15 mouse cellular contexts compared by ENCODE assay signal in genomic region chr5:137649251-137649650, GRCm38 (mm10). TPM values are rescaled to one million over a fixed set of nuclear protein-coding genes. Genes with fewer than 3 reads are reported as not detected.
DNase-seq lines count a peak whose midpoint lies in the region; ATAC-seq and TF ChIP-seq lines count a peak whose summit lies in the region.
"Had no signal": no experiment of that assay in that cellular context is flagged by ENCODE, and none has a peak within 500 bp of the region (broad histone marks: within the 10 kb centered on the region; RNA-seq: fewer than 3 reads in every experiment).

No protein-coding gene starts in this region.

- in situ Hi-C loops in Patski (cut with MboI; ENCODE audit: low pct_unique_long_range_greater_than_20kb) = no loop called here

- peaks cover 22% of the 10 kb centered on the region for H3K27me3 ChIP-seq in heart, embryonic 11.5 days (ENCODE audit: control insufficient read depth, insufficient read depth, low read length)
- H3K27me3 ChIP-seq in liver, embryonic 13.5 days = peaks cover 26% of the 10 kb centered on the region
- no peaks in the 10 kb centered on the region for H3K27me3 ChIP-seq in Patski
- peaks cover 22% of the 10 kb centered on the region for H3K27me3 ChIP-seq in limb, embryonic 15.5 days

- no peaks in the 10 kb centered on the region for H3K9me3 ChIP-seq in heart, embryonic 11.5 days (replicated peaks; ENCODE audit: control insufficient read depth, low read length)
- no peaks in the 10 kb centered on the region for H3K9me3 ChIP-seq in liver, embryonic 13.5 days (replicated peaks)
- H3K9me3 ChIP-seq in limb, embryonic 15.5 days = no peaks in the 10 kb centered on the region

- peaks cover 4% of the 10 kb centered on the region; the same call in 1 of the 2 replicates for H3K36me3 ChIP-seq in heart, embryonic 11.5 days (ENCODE audit: control insufficient read depth, insufficient read depth, low read length)
- H3K36me3 ChIP-seq in liver, embryonic 13.5 days = peaks cover 39% of the 10 kb centered on the region
- H3K36me3 ChIP-seq in limb, embryonic 15.5 days = peaks cover 7% of the 10 kb centered on the region; the same call in 1 of the 2 replicates

- POLR2A ChIA-PET in Patski (lab: Charles Lee) = interaction anchor here (0.6 to 1.8 kb wide), 3 partner anchors 13 to 40 kb away, joined by 3 to 8 read pairs (median 3); no protein-coding TSS in a partner anchor

- no peak overlapping the region for H3K9ac ChIP-seq in heart, embryonic 11.5 days (ENCODE audit: low read depth, low read length)
- H3K9ac ChIP-seq in liver, embryonic 13.5 days = no peak overlapping the region
- no peak overlapping the region for H3K9ac ChIP-seq in limb, embryonic 15.5 days
- H3K9ac ChIP-seq: liver, embryonic 14.5 days had no signal

- TF ChIP-seq CTCF in Patski (IDR thresholded peaks at IDR 0.05) = no peak

- H3K4me1 ChIP-seq in heart, embryonic 11.5 days (ENCODE audit: control insufficient read depth, insufficient read depth, low read length) = peaks cover 31% of the 10 kb centered on the region
- H3K4me1 ChIP-seq in liver, embryonic 13.5 days (replicated peaks) = peaks cover 76% of the 10 kb centered on the region
- H3K4me1 ChIP-seq in limb, embryonic 15.5 days = peaks cover 49% of the 10 kb centered on the region

- CTCF ChIA-PET in Patski (lab: Charles Lee) = interaction anchor here (1.1 to 1.7 kb wide), 4 partner anchors 16 to 49 kb away, joined by 3 to 5 read pairs (median 4); partner anchors contain the start of genes Agfg2 and Mospd3

- WGBS in heart, embryonic 11.5 days (ENCODE audit: insufficient replicate concordance) = 39% methylated on average over 4 of the region's 4 CpGs
- WGBS in liver, embryonic 13.5 days (ENCODE audit: insufficient replicate concordance) = 41% methylated on average over 4 of the region's 4 CpGs
- WGBS in limb, embryonic 15.5 days = 22% methylated on average over 4 of the region's 4 CpGs

- H3K4me2 ChIP-seq in heart, embryonic 11.5 days = peak overlapping the region; percentile 48; the same call in 1 of the 2 replicates
- no peak overlapping the region for H3K4me2 ChIP-seq in liver, embryonic 13.5 days
- no peak overlapping the region for H3K4me2 ChIP-seq in limb, embryonic 15.5 days

- H3K27ac ChIP-seq in heart, embryonic 11.5 days (ENCODE audit: low read depth, low read length) = 0 out of 2 replicates have a peak overlapping the region, but pooled peaks have one; percentile 29
- peak overlapping the region; percentile 63; the same call in 1 of the 2 replicates for H3K27ac ChIP-seq in liver, embryonic 13.5 days
- peak overlapping the region; percentile 59; the same call in 1 of the 2 replicates for H3K27ac ChIP-seq in limb, embryonic 15.5 days
- H3K27ac ChIP-seq: liver, embryonic 14.5 days; macrophage had no signal

- H3K4me3 ChIP-seq in heart, embryonic 11.5 days (ENCODE audit: low read depth, low read length) = no peak overlapping the region
- no peak overlapping the region for H3K4me3 ChIP-seq in liver, embryonic 13.5 days (replicated peaks)
- no peak overlapping the region for H3K4me3 ChIP-seq in limb, embryonic 15.5 days

- no peak for ATAC-seq in heart, embryonic 11.5 days (replicated peaks; ENCODE audit: insufficient number of reproducible peaks, low FRiP score, low TSS enrichment)
- no peak for ATAC-seq in liver, embryonic 13.5 days (ENCODE audit: low read depth)
- peak; percentile 49 for ATAC-seq in Patski
- no peak for ATAC-seq in limb, embryonic 15.5 days (ENCODE audit: insufficient number of reproducible peaks, low FRiP score, low TSS enrichment, low read depth)
- ATAC-seq in megakaryocyte progenitor cell, adult 5-6 weeks (replicated peaks; ENCODE audit: poor library complexity) = no peak

- DNase-seq in heart, adult 9 months (ENCODE audit: low spot score in 2 of 2) = no peak
- DNase-seq in liver, embryonic 13.5 days = no peak
- DNase-seq in liver (no peak), Patski (ENCODE audit: low read depth, low spot score) (no peak)
- DNase-seq in thymus, postnatal 14 days = no peak
- DNase-seq: adrenal gland, postnatal 36 days; cerebellum, adult 11-12 months; embryo, embryonic 11 days; kidney, adult 18-20 months; spleen, adult 18-20 months had no signal

RNA-seq across cellular contexts. Expression of gene Irs3, which starts 3.7 kb away (rescaled TPM):
- polyA plus RNA-seq in heart, embryonic 11.5 days (2014; fragmentation: Nextera tagmentation; extraction: Ambion mirVana) = 0.23 TPM in 2 replicates
- polyA plus RNA-seq in liver, embryonic 13.5 days (2015; fragmentation: Nextera tagmentation; extraction: Ambion mirVana) = 0.13 TPM in 1 of 2 replicates, not detected in the other
- 0.09 TPM for polyA plus RNA-seq in Patski (2021)
- 0.19 and 0.38 TPM in 2 replicates for polyA plus RNA-seq in limb, embryonic 15.5 days (2015; fragmentation: Nextera tagmentation; extraction: Ambion mirVana)
- total RNA-seq in megakaryocyte progenitor cell, adult 5-6 weeks (2015) = not detected in 2 replicates
- total RNA-seq in megakaryocyte progenitor cell, adult 5-6 weeks (2017) = not detected in 2 replicates

RNA-seq across cellular contexts. Expression of gene Sap25, which starts 8.1 kb away (rescaled TPM):
- polyA plus RNA-seq in heart, embryonic 11.5 days (2014; fragmentation: Nextera tagmentation; extraction: Ambion mirVana) = 3.9 and 5.6 TPM in 2 replicates
- polyA plus RNA-seq in liver, embryonic 13.5 days (2015; fragmentation: Nextera tagmentation; extraction: Ambion mirVana) = 2.8 and 3.4 TPM in 2 replicates
- 5.2 TPM for polyA plus RNA-seq in Patski (2021)
- 4.8 and 6.0 TPM in 2 replicates for polyA plus RNA-seq in limb, embryonic 15.5 days (2015; fragmentation: Nextera tagmentation; extraction: Ambion mirVana)
- 24.9 and 29.5 TPM in 2 replicates for total RNA-seq in megakaryocyte progenitor cell, adult 5-6 weeks (2015)
- 14.2 and 18.0 TPM in 2 replicates for total RNA-seq in megakaryocyte progenitor cell, adult 5-6 weeks (2017)

RNA-seq across cellular contexts. Expression of gene Gm20605, which starts 20.3 kb away (rescaled TPM):
- 5.9 and 6.5 TPM in 2 replicates for polyA plus RNA-seq in heart, embryonic 11.5 days (2014; fragmentation: Nextera tagmentation; extraction: Ambion mirVana)
- 3.4 and 4.1 TPM in 2 replicates for polyA plus RNA-seq in liver, embryonic 13.5 days (2015; fragmentation: Nextera tagmentation; extraction: Ambion mirVana)
- 17.5 TPM for polyA plus RNA-seq in Patski (2021)
- polyA plus RNA-seq in limb, embryonic 15.5 days (2015; fragmentation: Nextera tagmentation; extraction: Ambion mirVana) = 8.0 and 8.5 TPM in 2 replicates
- 5.5 and 8.3 TPM in 2 replicates for total RNA-seq in megakaryocyte progenitor cell, adult 5-6 weeks (2015)
- 4.3 and 8.0 TPM in 2 replicates for total RNA-seq in megakaryocyte progenitor cell, adult 5-6 weeks (2017)

RNA-seq across cellular contexts. Expression of gene Lrch4, which starts 20.3 kb away (rescaled TPM):
- polyA plus RNA-seq in heart, embryonic 11.5 days (2014; fragmentation: Nextera tagmentation; extraction: Ambion mirVana) = 26.0 and 28.0 TPM in 2 replicates
- 24.8 and 32.0 TPM in 2 replicates for polyA plus RNA-seq in liver, embryonic 13.5 days (2015; fragmentation: Nextera tagmentation; extraction: Ambion mirVana)
- polyA plus RNA-seq in Patski (2021) = 31.0 TPM
- 32.8 and 34.1 TPM in 2 replicates for polyA plus RNA-seq in limb, embryonic 15.5 days (2015; fragmentation: Nextera tagmentation; extraction: Ambion mirVana)
- 37.8 and 38.0 TPM in 2 replicates for total RNA-seq in megakaryocyte progenitor cell, adult 5-6 weeks (2015)
- 27.3 and 29.5 TPM in 2 replicates for total RNA-seq in megakaryocyte progenitor cell, adult 5-6 weeks (2017)

RNA-seq across cellular contexts. Expression of gene Fbxo24, which starts 20.4 kb away (rescaled TPM):
- polyA plus RNA-seq in heart, embryonic 11.5 days (2014; fragmentation: Nextera tagmentation; extraction: Ambion mirVana) = not detected in 2 replicates
- polyA plus RNA-seq in liver, embryonic 13.5 days (2015; fragmentation: Nextera tagmentation; extraction: Ambion mirVana) = 0.08 TPM in 1 of 2 replicates, not detected in the other
- polyA plus RNA-seq in Patski (2021) = 2.5 TPM
- 0.09 TPM in 1 of 2 replicates, not detected in the other for polyA plus RNA-seq in limb, embryonic 15.5 days (2015; fragmentation: Nextera tagmentation; extraction: Ambion mirVana)
- total RNA-seq in megakaryocyte progenitor cell, adult 5-6 weeks (2015) = not detected in 2 replicates
- total RNA-seq in megakaryocyte progenitor cell, adult 5-6 weeks (2017) = 0.21 TPM in 1 of 2 replicates, not detected in the other
- polyA plus RNA-seq: macrophage had no signal
